Mouse (Mus musculus) hindbrain, postnatal 0 days (tissue): Measurements from ENCODE around the gene Dis3l. TPM values are rescaled to one million over a fixed set of nuclear protein-coding genes. Genes with fewer than 3 reads are reported as not detected.

ENCODE experiments used
- ATAC-seq: fragments of 200-750 bp; cut with Nextera tagmentation; 2 replicates; pipeline ENCODE4 v1.8.0; 2017; ENCODE audit warnings: mild to moderate bottlenecking, moderate TSS enrichment, moderate library complexity
- DNase-seq: peaks from one replicate; pipeline ENCODE4 v3.0.0-alpha.2; 2015; ENCODE audit warnings: low spot score
- H3K27ac ChIP-seq: fragments of 300-500 bp; sonication (generic); 2 replicates; pipeline ENCODE4 v1.5.1; 2014; ENCODE audit warnings: mild to moderate bottlenecking
- H3K27me3 ChIP-seq: fragments of 300-500 bp; sonication (generic); 2 replicates; pipeline ENCODE4 v1.6.1; 2014; ENCODE audit warnings: low read length, mixed read lengths; ENCODE audit not compliant: insufficient read depth
- H3K36me3 ChIP-seq: fragments of 300-500 bp; sonication (generic); 2 replicates; pipeline ENCODE4 v1.6.1; 2014; ENCODE audit warnings: low read length, mixed read lengths; ENCODE audit not compliant: insufficient read depth
- H3K4me1 ChIP-seq: fragments of 300-500 bp; sonication (generic); 2 replicates; pipeline ENCODE4 v1.6.1; 2014; ENCODE audit warnings: antibody characterized with exemption, low read length, mixed read lengths; ENCODE audit not compliant: insufficient read depth
- H3K4me2 ChIP-seq: fragments of 300-500 bp; sonication (generic); 2 replicates; pipeline ENCODE4 v1.6.1; 2014; ENCODE audit warnings: low read depth, mild to moderate bottlenecking, low read length, moderate library complexity, mixed read lengths
- H3K4me3 ChIP-seq: fragments of 300-500 bp; sonication (generic); 2 replicates; pipeline ENCODE4 v1.5.1; 2014; ENCODE audit warnings: low read length
- H3K9ac ChIP-seq: fragments of 300-500 bp; sonication (generic); replicated peaks from 2 replicates; pipeline ENCODE4 v1.6.1; 2014; ENCODE audit warnings: mild to moderate bottlenecking, low read length, moderate library complexity, mixed read lengths
- H3K9me3 ChIP-seq: fragments of 300-500 bp; sonication (generic); 2 replicates; pipeline ENCODE4 v1.6.1; 2016; ENCODE audit warnings: low read length, mixed read lengths
- CTCF ChIP-seq: IDR thresholded peaks from 2 replicates; pipeline ENCODE4 v1.5.1; 2016; ENCODE audit warnings: antibody characterized with exemption, control low read depth, low read depth
- WGBS: fragments of 180-500 bp; shearing (Covaris S2); extraction: QIAGEN DNeasy Blood & Tissue Kit; methylation state at CpG from one replicate; pipeline ENCODE4 v1.1.7; 2014; 5-methylcytosine and 5-hydroxymethylcytosine counted together
- polyA plus RNA-seq: library from polyadenylated mRNA; unstranded; fragments of >200 nt; fragmentation: Nextera tagmentation; extraction: Ambion mirVana; gene quantifications from 2 replicates; pipeline ENCODE4 v1.2.1, GENCODE M21; 2015
- total RNA-seq: library from RNA; depleted of rRNA; stranded (reverse); fragments of >200 nt; gene quantifications from 2 replicates; pipeline ENCODE4 v1.2.3, GENCODE M21; 2014

Dis3l gene
- total and polyA plus RNA-seq, 2 experiments from 2014 or later: 15.3 to 15.7 TPM

GRCm38 (mm10) chr9:64376380-64376779 is 35.3 kb upstream of the Dis3l start:
- H3K27ac ChIP-seq: no peak overlapping the region
- no peaks in the 10 kb centered on the region for H3K4me1 ChIP-seq
- no peak for ATAC-seq
- no peak for DNase-seq
- no peak overlapping the region for H3K4me2 ChIP-seq
- no peaks in the 10 kb centered on the region for H3K9me3 ChIP-seq
- no peak overlapping the region for H3K9ac ChIP-seq
- H3K27me3 ChIP-seq: no peaks in the 10 kb centered on the region
- 78% methylated on average over 2 of the region's 2 CpGs for WGBS
- no peak for TF ChIP-seq CTCF
- no peak overlapping the region for H3K4me3 ChIP-seq
- no peaks in the 10 kb centered on the region for H3K36me3 ChIP-seq

- no peak for TF ChIP-seq CTCF
- no peak overlapping the region for H3K4me2 ChIP-seq
- no peak overlapping the region for H3K4me3 ChIP-seq
- no peak for ATAC-seq
- H3K27me3 ChIP-seq: no peaks in the 10 kb centered on the region
- H3K9ac ChIP-seq: no peak overlapping the region
- no peak overlapping the region for H3K27ac ChIP-seq
- no peak for DNase-seq
- 35% methylated on average over 11 of the region's 11 CpGs for WGBS
- no peaks in the 10 kb centered on the region for H3K4me1 ChIP-seq
- H3K9me3 ChIP-seq: no peaks in the 10 kb centered on the region
- no peaks in the 10 kb centered on the region for H3K36me3 ChIP-seq
Measured at GRCm38 (mm10) chr9:64371305-64371819, 30.3 kb upstream of the Dis3l start.

DNA sequence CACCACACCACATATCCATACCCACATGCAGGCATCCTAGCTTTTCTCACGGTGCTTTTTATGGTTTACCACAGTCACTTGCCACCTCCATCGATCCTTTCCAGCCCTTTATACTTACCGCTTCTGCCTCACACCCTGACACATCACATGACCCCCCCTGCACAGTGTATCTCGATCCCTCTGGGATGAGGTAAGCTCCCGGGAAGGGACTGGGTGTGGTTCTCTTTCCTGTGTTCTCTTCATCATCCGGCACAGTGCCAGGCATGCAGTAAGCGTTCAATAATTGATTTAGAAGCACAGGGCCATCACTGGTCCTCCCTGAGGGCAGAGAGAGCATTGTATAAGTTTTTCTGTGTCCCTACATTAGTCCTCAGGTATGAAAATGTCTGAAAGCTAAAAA is 28.8 kb upstream of the Dis3l start:
- TF ChIP-seq CTCF: no peak
- no peak overlapping the region for H3K9ac ChIP-seq
- no peak overlapping the region for H3K4me2 ChIP-seq
- ATAC-seq (no peak), DNase-seq (no peak)
- H3K9me3 ChIP-seq: no peaks in the 10 kb centered on the region
- WGBS: 74% methylated on average over 7 of the region's 7 CpGs
- no peak overlapping the region for H3K4me3 ChIP-seq
- H3K27me3 ChIP-seq: no peaks in the 10 kb centered on the region
- H3K27ac ChIP-seq: no peak overlapping the region
- H3K4me1 ChIP-seq: no peaks in the 10 kb centered on the region
- H3K36me3 ChIP-seq: no peaks in the 10 kb centered on the region

- no peaks in the 10 kb centered on the region for H3K36me3 ChIP-seq
- H3K9ac ChIP-seq: no peak overlapping the region
- H3K27ac ChIP-seq: no peak overlapping the region
- DNase-seq: no peak
- H3K27me3 ChIP-seq: no peaks in the 10 kb centered on the region
- H3K4me2 ChIP-seq: no peak overlapping the region
- WGBS: 87% methylated on average over 9 of the region's 9 CpGs
- no peak for ATAC-seq
- no peaks in the 10 kb centered on the region for H3K4me1 ChIP-seq
- TF ChIP-seq CTCF: no peak
- H3K4me3 ChIP-seq: no peak overlapping the region
- H3K9me3 ChIP-seq: no peaks in the 10 kb centered on the region
Measured at GRCm38 (mm10) chr9:64361231-64361950, 20.3 kb upstream of the Dis3l start.

- no peaks in the 10 kb centered on the region for H3K9me3 ChIP-seq
- no peak overlapping the region for H3K4me3 ChIP-seq
- H3K4me1 ChIP-seq: no peaks in the 10 kb centered on the region
- DNase-seq (no peak), ATAC-seq (no peak)
- no peaks in the 10 kb centered on the region for H3K36me3 ChIP-seq
- H3K27me3 ChIP-seq: no peaks in the 10 kb centered on the region
- H3K4me2 ChIP-seq: no peak overlapping the region
- H3K27ac ChIP-seq: no peak overlapping the region
- TF ChIP-seq CTCF: no peak
- H3K9ac ChIP-seq: no peak overlapping the region
- WGBS: 88% methylated on average over 7 of the region's 7 CpGs
Measured at GRCm38 (mm10) chr9:64355627-64356026, 14.5 kb upstream of the Dis3l start.

DNA sequence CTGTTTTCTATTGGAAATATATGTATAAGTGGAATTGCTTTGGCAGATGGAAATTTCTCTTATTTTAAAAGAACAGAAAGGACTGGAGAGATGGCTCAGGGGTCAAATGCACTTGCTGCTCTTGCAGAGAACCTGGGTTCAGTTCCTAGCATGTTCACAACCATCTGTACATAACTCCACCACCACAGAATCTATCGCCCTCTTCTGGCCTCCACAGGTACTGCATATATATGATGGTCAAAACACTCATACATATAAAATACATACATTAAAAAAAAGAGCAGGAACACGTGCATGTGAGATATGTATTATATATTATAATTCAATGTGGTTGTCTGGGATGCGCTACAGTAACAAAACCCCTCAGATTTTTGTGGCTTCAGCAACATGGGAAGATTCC is 10.1 kb upstream of the Dis3l start:
- TF ChIP-seq CTCF: peak; percentile 66
- H3K36me3 ChIP-seq: no peaks in the 10 kb centered on the region
- DNase-seq: no peak
- H3K4me1 ChIP-seq: no peaks in the 10 kb centered on the region
- no peaks in the 10 kb centered on the region for H3K9me3 ChIP-seq
- no peak for ATAC-seq
- H3K27me3 ChIP-seq: no peaks in the 10 kb centered on the region
- 43% methylated on average over 3 of the region's 3 CpGs for WGBS
- H3K4me2 ChIP-seq: no peak overlapping the region
- H3K9ac ChIP-seq: no peak overlapping the region
- no peak overlapping the region for H3K4me3 ChIP-seq
- H3K27ac ChIP-seq: no peak overlapping the region

DNA sequence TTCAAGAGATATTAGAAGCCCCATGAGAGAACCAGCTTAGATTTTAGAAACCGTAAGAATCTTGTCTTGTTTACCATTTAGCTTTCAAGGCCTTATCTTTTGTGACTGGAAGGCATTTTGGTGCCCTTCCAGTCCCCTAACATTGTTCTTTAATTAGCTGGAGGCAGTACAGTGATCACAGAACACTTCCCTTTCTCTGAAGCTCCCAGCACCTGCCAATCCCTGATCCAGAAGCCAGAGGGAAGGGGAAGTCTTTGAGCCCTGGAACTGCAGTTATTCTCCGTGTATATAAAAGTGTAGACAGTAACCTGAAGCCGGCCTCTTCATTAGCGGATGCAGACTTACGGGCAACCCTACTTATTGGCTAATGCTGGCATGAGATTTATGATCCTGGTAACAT is 8.4 kb upstream of the Dis3l start:
- no peak overlapping the region for H3K9ac ChIP-seq
- no peak overlapping the region for H3K4me2 ChIP-seq
- DNase-seq: no peak
- no peak for ATAC-seq
- 51% methylated on average over 5 of the region's 5 CpGs for WGBS
- H3K4me1 ChIP-seq: no peaks in the 10 kb centered on the region
- no peak for TF ChIP-seq CTCF
- H3K36me3 ChIP-seq: no peaks in the 10 kb centered on the region
- H3K4me3 ChIP-seq: no peak overlapping the region
- H3K27ac ChIP-seq: no peak overlapping the region
- H3K27me3 ChIP-seq: no peaks in the 10 kb centered on the region
- no peaks in the 10 kb centered on the region for H3K9me3 ChIP-seq
